ENCODE assay signal across 7 mouse cellular contexts in the genomic region with DNA sequence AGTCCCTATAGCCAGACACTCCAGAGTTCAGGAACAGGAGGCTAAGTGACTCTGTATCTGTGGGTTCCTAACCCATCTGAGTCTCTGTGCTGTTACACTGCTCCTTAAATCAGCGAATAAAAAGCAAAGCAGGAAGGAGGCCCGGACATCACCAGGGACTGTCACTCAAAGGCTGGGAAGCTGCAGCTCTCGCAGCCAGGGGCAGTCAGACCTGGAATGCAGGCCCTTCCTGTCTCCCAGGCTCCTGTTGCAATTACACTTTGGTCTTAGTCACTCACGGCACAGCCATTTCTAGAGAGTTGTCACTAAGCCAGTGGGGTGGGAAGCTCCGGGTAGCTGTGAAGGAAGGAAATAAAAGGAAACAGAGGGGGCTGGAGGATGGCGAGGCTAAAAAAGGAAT. TPM values are rescaled to one million over a fixed set of nuclear protein-coding genes. Genes with fewer than 3 reads are reported as not detected.
DNase-seq lines count a peak whose midpoint lies in the region; ATAC-seq and TF ChIP-seq lines count a peak whose summit lies in the region.

No protein-coding gene starts in this region.

- H3K27me3 ChIP-seq in midbrain, embryonic 10.5 days (ENCODE audit: low read depth, poor library complexity, severe bottlenecking) = no peaks in the 10 kb centered on the region
- H3K27me3 ChIP-seq in midbrain, embryonic 11.5 days (ENCODE audit: control insufficient read depth, insufficient read depth, low read length) = no peaks in the 10 kb centered on the region
- H3K27me3 ChIP-seq in embryonic facial prominence, embryonic 12.5 days = no peaks in the 10 kb centered on the region
- no peaks in the 10 kb centered on the region for H3K27me3 ChIP-seq in heart, embryonic 14.5 days (ENCODE audit: control insufficient read depth, insufficient read depth, low read length)
- H3K27me3 ChIP-seq in midbrain, postnatal 0 days (ENCODE audit: insufficient read depth, low read length) = no peaks in the 10 kb centered on the region

- H3K36me3 ChIP-seq in midbrain, embryonic 10.5 days = no peaks in the 10 kb centered on the region
- H3K36me3 ChIP-seq in midbrain, embryonic 11.5 days (ENCODE audit: control insufficient read depth, insufficient read depth, low read length) = no peaks in the 10 kb centered on the region
- no peaks in the 10 kb centered on the region for H3K36me3 ChIP-seq in embryonic facial prominence, embryonic 12.5 days
- no peaks in the 10 kb centered on the region for H3K36me3 ChIP-seq in heart, embryonic 14.5 days (ENCODE audit: control insufficient read depth, insufficient read depth, low read length)
- H3K36me3 ChIP-seq in midbrain, postnatal 0 days (ENCODE audit: insufficient read depth, low read length) = no peaks in the 10 kb centered on the region

- H3K27ac ChIP-seq in midbrain, embryonic 10.5 days (replicated peaks) = peak overlapping the region; percentile 67
- H3K27ac ChIP-seq in midbrain, embryonic 11.5 days (ENCODE audit: low read depth, low read length) = no peak overlapping the region
- 0 out of 2 replicates have a peak overlapping the region, but pooled peaks have one; percentile 19 for H3K27ac ChIP-seq in embryonic facial prominence, embryonic 12.5 days
- H3K27ac ChIP-seq in heart, embryonic 14.5 days (replicated peaks in 1 of 2; ENCODE audit: control insufficient read depth in 1 of 2, insufficient read depth in 1 of 2, low read depth in 2 of 2, low read length in 2 of 2) = peak overlapping the region; percentile 65 to 86
- peak overlapping the region; percentile 59; the same call in 1 of the 2 replicates for H3K27ac ChIP-seq in midbrain, postnatal 0 days (ENCODE audit: low read depth, low read length)

- H3K9me3 ChIP-seq in midbrain, embryonic 10.5 days (replicated peaks) = no peaks in the 10 kb centered on the region
- H3K9me3 ChIP-seq in midbrain, embryonic 11.5 days (ENCODE audit: control insufficient read depth, low read length) = no peaks in the 10 kb centered on the region
- H3K9me3 ChIP-seq in embryonic facial prominence, embryonic 12.5 days = no peaks in the 10 kb centered on the region
- no peaks in the 10 kb centered on the region for H3K9me3 ChIP-seq in heart, embryonic 14.5 days (ENCODE audit: control insufficient read depth, low read length)
- no peaks in the 10 kb centered on the region for H3K9me3 ChIP-seq in midbrain, postnatal 0 days (ENCODE audit: low read length)

- H3K4me2 ChIP-seq in midbrain, embryonic 11.5 days = no peak overlapping the region
- H3K4me2 ChIP-seq in embryonic facial prominence, embryonic 12.5 days (replicated peaks) = no peak overlapping the region
- peak overlapping the region; percentile 41 for H3K4me2 ChIP-seq in heart, embryonic 14.5 days (ENCODE audit: low read length)
- no peak overlapping the region for H3K4me2 ChIP-seq in midbrain, postnatal 0 days (ENCODE audit: low read depth, low read length, poor library complexity, severe bottlenecking)

- H3K9ac ChIP-seq in midbrain, embryonic 11.5 days (ENCODE audit: low read length) = no peak overlapping the region
- H3K9ac ChIP-seq in embryonic facial prominence, embryonic 12.5 days = no peak overlapping the region
- peak overlapping the region; percentile 51 for H3K9ac ChIP-seq in heart, embryonic 14.5 days (ENCODE audit: low read length)
- peak overlapping the region; percentile 29; the same call in 1 of the 2 replicates for H3K9ac ChIP-seq in midbrain, postnatal 0 days (replicated peaks; ENCODE audit: low read length, poor library complexity, severe bottlenecking)

- H3K4me1 ChIP-seq in midbrain, embryonic 10.5 days = peaks cover 42% of the 10 kb centered on the region
- H3K4me1 ChIP-seq in midbrain, embryonic 11.5 days (ENCODE audit: control insufficient read depth, insufficient read depth, low read length) = peaks cover 21% of the 10 kb centered on the region
- H3K4me1 ChIP-seq in embryonic facial prominence, embryonic 12.5 days = peaks cover 35% of the 10 kb centered on the region
- peaks cover 33 to 47% of the 10 kb centered on the region in 2 experiments for H3K4me1 ChIP-seq in heart, embryonic 14.5 days (ENCODE audit: control insufficient read depth in 2 of 2, insufficient read depth in 2 of 2, low read length in 2 of 2)
- peaks cover 24% of the 10 kb centered on the region for H3K4me1 ChIP-seq in midbrain, postnatal 0 days (ENCODE audit: insufficient read depth, low read length)

- no peak for ATAC-seq in midbrain, embryonic 11.5 days (ENCODE audit: low FRiP score)
- no peak for ATAC-seq in embryonic facial prominence, embryonic 12.5 days (ENCODE audit: insufficient number of reproducible peaks, insufficient read depth, low FRiP score, low TSS enrichment)
- peak; percentile 50; the same call in 1 of the 2 replicates for ATAC-seq in heart, embryonic 14.5 days (ENCODE audit: insufficient number of reproducible peaks, insufficient read depth, low FRiP score, low read depth)
- ATAC-seq in midbrain, postnatal 0 days (ENCODE audit: low FRiP score) = no peak

- no peak for DNase-seq in midbrain, embryonic 10.5 days (ENCODE audit: low spot score)
- DNase-seq in midbrain, embryonic 11.5 days (ENCODE audit: low spot score, missing footprints) = no peak
- peak; percentile 65 to 71 for DNase-seq in left cerebral cortex, postnatal 14 days (ENCODE audit: low spot score in 2 of 2)
- peak; percentile 52 for DNase-seq in midbrain, postnatal 0 days (ENCODE audit: low spot score)
- no peak for DNase-seq in ovary, adult 18-20 months (ENCODE audit: low spot score)

- intact Hi-C loops in left cerebral cortex, postnatal 14 days (cut with DNase I) = no loop called here

- 14% methylated on average over 6 of the region's 6 CpGs for WGBS in midbrain, embryonic 10.5 days
- WGBS in midbrain, embryonic 11.5 days = 16% methylated on average over 6 of the region's 6 CpGs
- 2% methylated on average over 6 of the region's 6 CpGs for WGBS in embryonic facial prominence, embryonic 12.5 days
- 2% methylated on average over 6 of the region's 6 CpGs for WGBS in heart, embryonic 14.5 days
- WGBS in midbrain, postnatal 0 days = 15% methylated on average over 6 of the region's 6 CpGs

- H3K4me3 ChIP-seq in midbrain, embryonic 10.5 days = no peak overlapping the region
- no peak overlapping the region for H3K4me3 ChIP-seq in midbrain, embryonic 11.5 days (ENCODE audit: low read depth, low read length)
- no peak overlapping the region for H3K4me3 ChIP-seq in embryonic facial prominence, embryonic 12.5 days
- no peak overlapping the region for H3K4me3 ChIP-seq in heart, embryonic 14.5 days (ENCODE audit: control insufficient read depth in 1 of 2, insufficient read depth in 1 of 2, low read depth in 1 of 2, low read length in 2 of 2)
- no peak overlapping the region for H3K4me3 ChIP-seq in midbrain, postnatal 0 days (ENCODE audit: low read depth, low read length)

- peak; percentile 21; the same call in 1 of the 2 replicates for TF ChIP-seq CTCF in midbrain, postnatal 0 days (IDR thresholded peaks at IDR 0.05)

RNA-seq across cellular contexts. Expression of a gene that starts 33.2 kb away (rescaled TPM):
- polyA plus RNA-seq in midbrain, embryonic 10.5 days (2016; fragmentation: Nextera tagmentation; extraction: Ambion mirVana) = 27.4 and 28.9 TPM in 2 replicates
- 19.8 and 20.7 TPM in 2 replicates for polyA plus RNA-seq in midbrain, embryonic 11.5 days (2014; fragmentation: Nextera tagmentation; extraction: Ambion mirVana)
- polyA plus RNA-seq in embryonic facial prominence, embryonic 12.5 days (2016; fragmentation: Nextera tagmentation; extraction: Ambion mirVana) = 26.1 and 26.3 TPM in 2 replicates
- 20.9 and 24.9 TPM in 2 replicates for polyA plus RNA-seq in heart, embryonic 14.5 days (2014; fragmentation: Nextera tagmentation; extraction: Ambion mirVana)
- total RNA-seq in left cerebral cortex, postnatal 14 days (2021) = 10 to 100 TPM; 61.2 to 61.6 TPM
- 43.9 and 52.7 TPM in 2 replicates for total RNA-seq in midbrain, postnatal 0 days (2014; rRNA removed)
- 20.5 and 23.5 TPM in 2 replicates for polyA plus RNA-seq in midbrain, postnatal 0 days (2015; fragmentation: Nextera tagmentation; extraction: Ambion mirVana)

Comparison
In these comparisons a context has a peak if more than half of its experiments do, and no peak if none do; other contexts are left out.
1. DNase-seq: peak in left cerebral cortex, postnatal 14 days (2 of 2) and midbrain, postnatal 0 days (single experiment); none in midbrain, embryonic 10.5 days (single experiment), midbrain, embryonic 11.5 days (single experiment) and ovary, adult 18-20 months (single experiment).
2. H3K9ac ChIP-seq: peak in heart, embryonic 14.5 days (single experiment) and midbrain, postnatal 0 days (single experiment); none in midbrain, embryonic 11.5 days (single experiment) and embryonic facial prominence, embryonic 12.5 days (single experiment).